Mouse (Mus musculus) myocyte (in vitro differentiated cells): ENCODE measurements around the gene Rasgef1c.

ENCODE experiments used
- CEBPB ChIP-seq: IDR thresholded peaks from 2 replicates; pipeline ENCODE4 v1.6.1; 2011; ENCODE audit warnings: mild to moderate bottlenecking, moderate library complexity; ENCODE audit not compliant: poor library complexity, insufficient read depth, severe bottlenecking
- E2F4 ChIP-seq: IDR thresholded peaks from one replicate; pipeline ENCODE4 v1.6.1; 2011; ENCODE audit warnings: mild to moderate bottlenecking, control low read depth, moderate library complexity; ENCODE audit not compliant: insufficient read depth
- POLR2A ChIP-seq: IDR thresholded peaks from one replicate; pipeline ENCODE4 v1.6.1; 2011; ENCODE audit warnings: low read depth, mild to moderate bottlenecking, control low read depth, moderate library complexity; ENCODE audit not compliant: insufficient read length
- POLR2AphosphoS2 ChIP-seq: IDR thresholded peaks from one replicate; pipeline ENCODE4 v1.6.1; 2011; ENCODE audit warnings: low read depth, control low read depth; ENCODE audit not compliant: insufficient read length

GRCm38 (mm10) chr11:49953616-49954015 lies 52.0 kb downstream of the Rasgef1c start:
- no peak for TF ChIP-seq POLR2A
- TF ChIP-seq CEBPB = no peak
- no peak for TF ChIP-seq POLR2AphosphoS2
- no peak for TF ChIP-seq E2F4
